Mouse (Mus musculus): ENCODE measurements at regions not wholly inside any gene's neighbourhood (a gene's known extent, or its start where the extent isn't known, plus 50 kb on each side); places are given as distances from the start of the nearest gene placed in this dataset.
"Not testable (repeated sequence)": the region's sequence is repeated elsewhere in the genome, so short reads cannot be mapped to it uniquely, and the experiment has no call there.

- not testable (repeated sequence) for TF ChIP-seq CTCF (IDR thresholded peaks at IDR 0.05; ENCODE audit: low read depth); EP300 (optimal IDR thresholded peaks at IDR 0.05)
Measured at GRCm38 (mm10) chr8:71171478-71172210, 100.9 kb upstream of the Myo9b start.
